Mouse (Mus musculus) liver, embryonic 14.5 days (tissue): ENCODE data around the gene Gm13128.
"Not testable (repeated sequence)": the region's sequence is repeated elsewhere in the genome, so short reads cannot be mapped to it uniquely, and the experiment has no call there.

ENCODE experiments used
- CTCF ChIP-seq: IDR thresholded peaks from 2 replicates; pipeline ENCODE4 v1.5.1; 2016; ENCODE audit warnings: antibody characterized with exemption, low read depth, control low read depth
- EP300 ChIP-seq: IDR thresholded peaks from 2 replicates; pipeline ENCODE4 v1.6.1; 2016; ENCODE audit warnings: antibody characterized with exemption, low read depth

DNA sequence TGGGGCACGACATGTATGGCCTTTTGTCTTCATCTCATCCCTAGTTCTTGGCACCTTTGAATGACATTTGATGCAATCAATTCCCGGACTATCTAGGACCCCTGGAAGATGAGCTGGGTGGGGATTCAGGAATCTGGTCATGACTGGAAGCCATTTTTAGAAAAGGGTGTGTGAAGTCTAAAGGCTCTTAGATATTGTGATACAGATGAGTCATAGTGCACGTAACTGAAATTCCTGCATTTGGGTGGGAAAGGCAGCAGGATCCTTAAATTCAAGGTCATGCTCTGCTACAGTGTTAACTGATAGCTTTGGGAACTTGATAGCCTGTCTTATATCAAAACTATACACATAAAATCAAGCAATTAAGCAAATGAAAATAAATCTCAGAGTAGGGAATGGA, 5.8 kb downstream of the Gm13128 start:
- not testable (repeated sequence) for TF ChIP-seq EP300, CTCF
